Mouse (Mus musculus) intestine, embryonic 16.5 days (tissue): ENCODE results near the gene Engase. TPM values are rescaled to one million over a fixed set of nuclear protein-coding genes. Genes with fewer than 3 reads are reported as not detected.

Source experiments
- ATAC-seq: fragments of 200-750 bp; cut with Nextera tagmentation; 2 replicates; pipeline ENCODE4 v1.8.0; 2017; ENCODE audit warnings: moderate TSS enrichment, moderate library complexity
- H3K27ac ChIP-seq: fragments of 300-500 bp; sonication (generic); 2 replicates; pipeline ENCODE4 v1.5.1; 2014; ENCODE audit warnings: mild to moderate bottlenecking, low read length
- H3K27me3 ChIP-seq: fragments of 300-500 bp; sonication (generic); replicated peaks from 2 replicates; pipeline ENCODE4 v1.6.1; 2014; ENCODE audit warnings: low read length, control low read depth, mixed read lengths; ENCODE audit not compliant: control insufficient read depth, insufficient read depth
- H3K36me3 ChIP-seq: fragments of 300-500 bp; sonication (generic); 2 replicates; pipeline ENCODE4 v1.6.1; 2014; ENCODE audit warnings: low read length, control low read depth; ENCODE audit not compliant: control insufficient read depth, insufficient read depth
- H3K4me1 ChIP-seq: fragments of 300-500 bp; sonication (generic); 2 replicates; pipeline ENCODE4 v1.6.1; 2014; ENCODE audit warnings: low read length, control low read depth, mixed read lengths; ENCODE audit not compliant: control insufficient read depth, insufficient read depth
- H3K4me2 ChIP-seq: fragments of 300-500 bp; sonication (generic); 2 replicates; pipeline ENCODE4 v1.6.1; 2014; ENCODE audit warnings: low read depth, low read length, control low read depth
- H3K4me3 ChIP-seq: fragments of 300-500 bp; sonication (generic); 2 replicates; pipeline ENCODE4 v1.5.1; 2014; ENCODE audit warnings: mild to moderate bottlenecking, low read length
- H3K9ac ChIP-seq: fragments of 300-500 bp; sonication (generic); 2 replicates; pipeline ENCODE4 v1.6.1; 2014; ENCODE audit warnings: low read depth, low read length
- H3K9me3 ChIP-seq: fragments of 300-500 bp; sonication (generic); 2 replicates; pipeline ENCODE4 v1.6.1; 2016; ENCODE audit warnings: low read length, control low read depth; ENCODE audit not compliant: control insufficient read depth
- WGBS: fragments of 180-500 bp; shearing (Covaris S2); extraction: QIAGEN DNeasy Blood & Tissue Kit; methylation state at CpG from one replicate; pipeline ENCODE4 v1.1.7; 2014; 5-methylcytosine and 5-hydroxymethylcytosine counted together
- polyA plus RNA-seq: library from polyadenylated mRNA; unstranded; fragments of >200 nt; fragmentation: Nextera tagmentation; extraction: Ambion mirVana; gene quantifications from 2 replicates; pipeline ENCODE4 v1.2.1, GENCODE M21; 2015

The Engase gene
- polyA plus RNA-seq, 1 experiment from 2014 or later: 13.5 TPM

- no peaks in the 10 kb centered on the region for H3K36me3 ChIP-seq
- no peaks in the 10 kb centered on the region for H3K27me3 ChIP-seq
- H3K4me2 ChIP-seq: peak overlapping the region; percentile 59
- H3K4me1 ChIP-seq: peaks cover 35% of the 10 kb centered on the region
- H3K9ac ChIP-seq: peak overlapping the region; percentile 64
- H3K9me3 ChIP-seq: no peaks in the 10 kb centered on the region
- WGBS: 9% methylated on average over 12 of the region's 12 CpGs
- peak; percentile 83 for ATAC-seq
- H3K27ac ChIP-seq: peak overlapping the region; percentile 99
- H3K4me3 ChIP-seq: peak overlapping the region; percentile 32
Measured at GRCm38 (mm10) chr11:118470234-118470966, 6.2 kb upstream of the Engase start.

- no peaks in the 10 kb centered on the region for H3K9me3 ChIP-seq
- no peak overlapping the region for H3K4me3 ChIP-seq
- H3K36me3 ChIP-seq: no peaks in the 10 kb centered on the region
- no peak overlapping the region for H3K4me2 ChIP-seq
- H3K4me1 ChIP-seq: peaks cover 36% of the 10 kb centered on the region
- H3K27me3 ChIP-seq: no peaks in the 10 kb centered on the region
- no peak for ATAC-seq
- peak overlapping the region; percentile 50 for H3K27ac ChIP-seq
- H3K9ac ChIP-seq: no peak overlapping the region
- 67% methylated on average over 13 of the region's 13 CpGs for WGBS
Measured at GRCm38 (mm10) chr11:118471676-118472075, 5.0 kb upstream of the Engase start.

- no peak for ATAC-seq
- H3K4me2 ChIP-seq: no peak overlapping the region
- peaks cover 45% of the 10 kb centered on the region for H3K4me1 ChIP-seq
- H3K9ac ChIP-seq: no peak overlapping the region
- H3K4me3 ChIP-seq: no peak overlapping the region
- peak overlapping the region; percentile 30; the same call in 1 of the 2 replicates for H3K27ac ChIP-seq
- no peaks in the 10 kb centered on the region for H3K36me3 ChIP-seq
- WGBS: 38% methylated on average over 1 of the region's 1 CpGs
- no peaks in the 10 kb centered on the region for H3K27me3 ChIP-seq
- no peaks in the 10 kb centered on the region for H3K9me3 ChIP-seq
Measured at GRCm38 (mm10) chr11:118473161-118473560, 3.5 kb upstream of the Engase start.

- H3K9ac ChIP-seq: no peak overlapping the region
- peaks cover 48% of the 10 kb centered on the region for H3K4me1 ChIP-seq
- H3K4me2 ChIP-seq: no peak overlapping the region
- H3K9me3 ChIP-seq: no peaks in the 10 kb centered on the region
- H3K27ac ChIP-seq: no peak overlapping the region
- 67% methylated on average over 6 of the region's 6 CpGs for WGBS
- no peak for ATAC-seq
- H3K4me3 ChIP-seq: no peak overlapping the region
- H3K36me3 ChIP-seq: no peaks in the 10 kb centered on the region
- no peaks in the 10 kb centered on the region for H3K27me3 ChIP-seq
Measured at GRCm38 (mm10) chr11:118473842-118474500, 2.7 kb upstream of the Engase start.

GRCm38 (mm10) chr11:118475496-118476083 is 1.0 kb upstream of the Engase start:
- 0 out of 2 replicates have a peak overlapping the region, but pooled peaks have one; percentile 2 for H3K4me3 ChIP-seq
- H3K4me1 ChIP-seq: peaks cover 41% of the 10 kb centered on the region
- peak; percentile 36 for ATAC-seq
- peak overlapping the region; percentile 64 for H3K27ac ChIP-seq
- H3K9ac ChIP-seq: peak overlapping the region; percentile 43
- peak overlapping the region; percentile 66; the same call in 1 of the 2 replicates for H3K4me2 ChIP-seq
- H3K9me3 ChIP-seq: no peaks in the 10 kb centered on the region
- H3K36me3 ChIP-seq: peaks cover 4% of the 10 kb centered on the region; the same call in 1 of the 2 replicates
- WGBS: 51% methylated on average over 7 of the region's 7 CpGs
- H3K27me3 ChIP-seq: no peaks in the 10 kb centered on the region

GRCm38 (mm10) chr11:118479776-118480175 is 3.1 kb downstream of the Engase start:
- Histone ChIP-seq H3K4me3 (no peak overlapping the region), H3K9ac (no peak overlapping the region), H3K4me2 (no peak overlapping the region), H3K9me3 (no peaks in the 10 kb centered on the region), H3K27ac (no peak overlapping the region), H3K4me1 (peaks cover 21% of the 10 kb centered on the region), H3K36me3 (peaks cover 4% of the 10 kb centered on the region; the same call in 1 of the 2 replicates), H3K27me3 (no peaks in the 10 kb centered on the region)
- ATAC-seq: no peak
- 76% methylated on average over 12 of the region's 12 CpGs for WGBS

- H3K9me3 ChIP-seq: no peaks in the 10 kb centered on the region
- H3K27ac ChIP-seq: no peak overlapping the region
- peaks cover 14% of the 10 kb centered on the region for H3K4me1 ChIP-seq
- no peak overlapping the region for H3K4me2 ChIP-seq
- H3K9ac ChIP-seq: no peak overlapping the region
- peaks cover 6% of the 10 kb centered on the region; the same call in 1 of the 2 replicates for H3K36me3 ChIP-seq
- H3K4me3 ChIP-seq: no peak overlapping the region
- 81% methylated on average over 11 of the region's 11 CpGs for WGBS
- H3K27me3 ChIP-seq: no peaks in the 10 kb centered on the region
- ATAC-seq: no peak
Measured at GRCm38 (mm10) chr11:118481231-118481630, 4.6 kb downstream of the Engase start.

GRCm38 (mm10) chr11:118481751-118482150 is 5.1 kb downstream of the Engase start:
- no peak overlapping the region for H3K9ac ChIP-seq
- H3K36me3 ChIP-seq: peaks cover 8% of the 10 kb centered on the region; the same call in 1 of the 2 replicates
- H3K27ac ChIP-seq: no peak overlapping the region
- no peak overlapping the region for H3K4me2 ChIP-seq
- H3K9me3 ChIP-seq: no peaks in the 10 kb centered on the region
- no peak for ATAC-seq
- peaks cover 14% of the 10 kb centered on the region for H3K4me1 ChIP-seq
- WGBS: 80% methylated on average over 14 of the region's 14 CpGs
- H3K4me3 ChIP-seq: no peak overlapping the region
- no peaks in the 10 kb centered on the region for H3K27me3 ChIP-seq

- Histone ChIP-seq H3K27ac (no peak overlapping the region), H3K4me3 (no peak overlapping the region), H3K4me2 (no peak overlapping the region), H3K36me3 (peaks cover 10% of the 10 kb centered on the region), H3K4me1 (no peaks in the 10 kb centered on the region), H3K9me3 (no peaks in the 10 kb centered on the region), H3K9ac (no peak overlapping the region), H3K27me3 (no peaks in the 10 kb centered on the region)
- WGBS: 81% methylated on average over 8 of the region's 8 CpGs
- ATAC-seq: no peak
Measured at GRCm38 (mm10) chr11:118484169-118484568, 7.5 kb downstream of the Engase start.
